Mouse (Mus musculus) bone marrow, adult 2 months (tissue): ENCODE measurements around the gene Skint4. TPM values are rescaled to one million over a fixed set of nuclear protein-coding genes. Genes with fewer than 3 reads are reported as not detected.

ENCODE experiments used
- H3K27ac ChIP-seq: fragments of 200-500 bp; 2 replicates; pipeline ENCODE4 v1.5.1; 2012; ENCODE audit warnings: low read depth, mild to moderate bottlenecking, control low read depth, inconsistent platforms, low read length; ENCODE audit not compliant: control insufficient read depth, poor library complexity, insufficient read depth
- H3K4me1 ChIP-seq: fragments of 200-500 bp; 2 replicates; pipeline ENCODE4 v1.6.1; 2011; ENCODE audit warnings: low read length; ENCODE audit not compliant: control insufficient read depth, insufficient read depth
- H3K4me3 ChIP-seq: fragments of 200-500 bp; replicated peaks from 2 replicates; pipeline ENCODE3; 2011; ENCODE audit warnings: mild to moderate bottlenecking, low read depth, low read length, control low read depth; ENCODE audit not compliant: control insufficient read depth
- CTCF ChIP-seq: fragments of 200-500 bp; IDR thresholded peaks from 2 replicates; pipeline ENCODE4 v1.5.1; 2011; ENCODE audit warnings: low read length, control low read depth; ENCODE audit not compliant: control insufficient read depth, insufficient read depth
- POLR2A ChIP-seq: fragments of 200-500 bp; IDR thresholded peaks from 2 replicates; pipeline ENCODE4 v1.6.1; 2011; ENCODE audit warnings: low read depth, mild to moderate bottlenecking, control low read depth, low read length, borderline replicate concordance; ENCODE audit not compliant: control insufficient read depth
- polyA plus RNA-seq: library from polyadenylated mRNA; stranded (reverse); fragments of >200 nt; gene quantifications from 2 replicates; pipeline ENCODE4 v1.2.4, GENCODE M21; 2011; ENCODE audit warnings: low replicate concordance; ENCODE audit not compliant: missing spikeins, insufficient read depth, insufficient read length

Gene Skint4
- polyA plus RNA-seq: 0.36 TPM in 1 of 2 replicates, not detected in the other

- H3K27ac ChIP-seq: no peak within 1 kb of the TSS
- TF ChIP-seq CTCF: no peak
- TF ChIP-seq POLR2A: no peak
- H3K4me3 ChIP-seq: no peak within 1 kb of the TSS
- H3K4me1 ChIP-seq: no peaks in the 10 kb centered on the region
Measured at GRCm38 (mm10) chr4:112071716-112072115, at the start of gene Skint4. TSS of gene Skint4 (plus strand) at chr4:112072016.

Other genes starting within 250 kb of the Skint4 start
- gene Slc5a9, start 169.1 kb upstream of the Skint4 start, polyA plus RNA-seq: not detected in 2 replicates
- not detected in 2 replicates for gene Skint8, start 152.6 kb upstream of the Skint4 start, polyA plus RNA-seq
- gene Skint7, start 99.1 kb upstream of the Skint4 start, polyA plus RNA-seq: not detected in 2 replicates
- gene Skint1, start 65.7 kb upstream of the Skint4 start, polyA plus RNA-seq: 1.4 TPM in 1 of 2 replicates, not detected in the other
- gene Skint3, start 160.2 kb downstream of the Skint4 start, polyA plus RNA-seq: 1.5 TPM in 1 of 2 replicates, not detected in the other